Mouse (Mus musculus) T-cell, adult 66 days (primary cell): ENCODE data around the gene Olfr1347. TPM values are rescaled to one million over a fixed set of nuclear protein-coding genes. Genes with fewer than 3 reads are reported as not detected.

Experiments used
- total RNA-seq, 2 experiments: library from RNA; stranded (reverse); gene quantifications; 3 replicates in 1 of 2; 4 replicates in 1 of 2; pipeline ENCODE4 v1.2.4; 2023

Gene Olfr1347
- total RNA-seq: not detected

GRCm38 (mm10) chr7:6499655-6500054, at the start of gene Olfr1347:
Gene Olfr1347 (minus strand): TSS chr7:6499755.

GRCm38 (mm10) chr7:6522850-6523249, 23.3 kb upstream of the Olfr1347 start, which contains the start of gene Olfr1349:
Gene Olfr1349 (minus strand): TSS chr7:6522950.

GRCm38 (mm10) chr7:6508648-6509047, 9.1 kb upstream of the Olfr1347 start, which contains the start of gene Olfr1348:
Gene Olfr1348 (minus strand): TSS chr7:6508748.

GRCm38 (mm10) chr7:6486841-6487240, 12.7 kb downstream of the Olfr1347 start, which contains the start of gene Olfr5:
Gene Olfr5 (minus strand): TSS chr7:6486941.

GRCm38 (mm10) chr7:6466951-6467350, 32.6 kb downstream of the Olfr1347 start, which contains the start of gene Olfr1346:
Gene Olfr1346 (plus strand): TSS chr7:6467101.

GRCm38 (mm10) chr7:6455868-6456267, 43.7 kb downstream of the Olfr1347 start, which contains the start of gene Olfr1336:
Gene Olfr1336 (plus strand): TSS chr7:6456168.

DNA sequence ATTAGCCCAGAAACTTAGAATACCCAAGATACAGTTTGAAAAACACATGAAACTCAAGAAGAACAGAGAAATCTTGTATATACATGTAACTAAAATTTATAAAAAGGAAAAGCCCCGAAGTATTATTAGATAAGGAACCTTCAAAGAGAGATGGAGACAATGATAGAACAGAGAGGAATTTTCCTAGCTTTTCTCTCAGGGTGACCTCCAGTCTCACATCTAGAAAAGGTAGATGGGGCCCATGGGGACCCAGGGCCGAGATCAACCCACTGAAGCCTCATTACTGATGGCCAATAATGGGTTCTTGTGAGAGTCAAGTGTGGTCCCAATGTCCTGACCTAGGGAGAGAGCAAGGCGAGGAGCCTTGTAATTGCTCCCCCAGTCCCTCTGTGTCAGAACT, 61.2 kb downstream of the Olfr1347 start, which contains the start of gene Olfr1344:
Gene Olfr1344 (plus strand): TSS at position 301 of the 400 bp plus-strand sequence.

Other genes with a start within 250 kb of the Olfr1347 start
- not detected for gene Epp13, start 247.0 kb downstream of the Olfr1347 start, total RNA-seq
- gene Zfp667, start 213.2 kb downstream of the Olfr1347 start, total RNA-seq: 1 to 10 TPM; 6.7 TPM
- gene Zfp583, start 168.5 kb downstream of the Olfr1347 start, total RNA-seq: 1 to 10 TPM; 2.0 to 2.7 TPM
- gene Gm3854, start 156.0 kb downstream of the Olfr1347 start, total RNA-seq: under 1 TPM; 0.50 to 0.55 TPM
- 1 to 10 TPM; 2.2 to 3.1 TPM for gene Zfp78, start 136.5 kb downstream of the Olfr1347 start, total RNA-seq
- 1 to 10 TPM; 5.5 to 7.0 TPM for gene Zfp28, start 116.5 kb downstream of the Olfr1347 start, total RNA-seq
- gene Smim17, start 101.0 kb downstream of the Olfr1347 start, total RNA-seq: not detected
- under 1 TPM; 0.15 to 0.18 TPM for gene Gm20715, start 89.5 kb downstream of the Olfr1347 start, total RNA-seq
- gene Olfr1344, start 61.1 kb downstream of the Olfr1347 start, total RNA-seq: not detected
- gene Olfr1336, start 43.6 kb downstream of the Olfr1347 start, total RNA-seq: not detected
- gene Olfr1346, start 32.7 kb downstream of the Olfr1347 start, total RNA-seq: not detected
- gene Olfr5, start 12.8 kb downstream of the Olfr1347 start, total RNA-seq: not detected
- gene Olfr1348, start 9.0 kb upstream of the Olfr1347 start, total RNA-seq: not detected
- not detected for gene Olfr1349, start 23.2 kb upstream of the Olfr1347 start, total RNA-seq
- gene Olfr1350, start 65.1 kb upstream of the Olfr1347 start, total RNA-seq: not detected
- not detected for gene Zim1, start 196.7 kb upstream of the Olfr1347 start, total RNA-seq
- not detected for gene Peg3, start 230.7 kb upstream of the Olfr1347 start, total RNA-seq
- not detected for gene Usp29, start 230.8 kb upstream of the Olfr1347 start, total RNA-seq